Mouse (Mus musculus): ENCODE results near the gene Nadsyn1. TPM values are rescaled to one million over a fixed set of nuclear protein-coding genes. Genes with fewer than 3 reads are reported as not detected.

Gene Nadsyn1
- polyA plus RNA-seq, 1 experiment from 2014 or later, result 9.1 TPM

GRCm38 (mm10) chr7:143783996-143784829 lies 38.4 kb downstream of the Nadsyn1 start, which contains the start of gene Mrgpre:
Gene Mrgpre (minus strand): TSS chr7:143784500.
- Histone ChIP-seq H3K9me3 (replicated peaks; ENCODE audit: control insufficient read depth, low read length) (no peaks in the 10 kb centered on the region), H3K27ac (ENCODE audit: low read length) (peak within 1 kb of the TSS; percentile 81), H3K4me3 (ENCODE audit: low read length) (peak within 1 kb of the TSS; percentile 58), H3K9ac (ENCODE audit: low read length) (peak within 1 kb of the TSS; percentile 71), H3K36me3 (ENCODE audit: control insufficient read depth, insufficient read depth) (no peaks in the 10 kb centered on the region), H3K27me3 (ENCODE audit: control insufficient read depth, insufficient read depth, low read length) (no peaks in the 10 kb centered on the region; the same call in 1 of the 2 replicates), H3K4me2 (ENCODE audit: low read depth, low read length) (peak within 1 kb of the TSS; percentile 77), H3K4me1 (ENCODE audit: control insufficient read depth, insufficient read depth, low read length) (peaks cover 24% of the 10 kb centered on the region)
- ATAC-seq (replicated peaks; ENCODE audit: extremely low read depth, insufficient read depth, low FRiP score), result peak; percentile 80
- WGBS, result under 1% methylated on average over 20 of the region's 21 CpGs

GRCm38 (mm10) chr7:143783378-143783995 lies 39.2 kb downstream of the Nadsyn1 start:
- H3K27me3 ChIP-seq (ENCODE audit: control insufficient read depth, insufficient read depth, low read length), result no peaks in the 10 kb centered on the region
- 21% methylated on average over 6 of the region's 6 CpGs for WGBS
- no peaks in the 10 kb centered on the region for H3K36me3 ChIP-seq (ENCODE audit: control insufficient read depth, insufficient read depth)
- ATAC-seq (replicated peaks; ENCODE audit: extremely low read depth, insufficient read depth, low FRiP score), result peak; percentile 37
- peaks cover 24% of the 10 kb centered on the region for H3K4me1 ChIP-seq (ENCODE audit: control insufficient read depth, insufficient read depth, low read length)
- peak overlapping the region; percentile 71 for H3K9ac ChIP-seq (ENCODE audit: low read length)
- H3K4me3 ChIP-seq (ENCODE audit: low read length), result peak overlapping the region; percentile 58
- H3K4me2 ChIP-seq (ENCODE audit: low read depth, low read length), result peak overlapping the region; percentile 77
- no peaks in the 10 kb centered on the region for H3K9me3 ChIP-seq (replicated peaks; ENCODE audit: control insufficient read depth, low read length)
- H3K27ac ChIP-seq (ENCODE audit: low read length), result peak overlapping the region; percentile 81

- Histone ChIP-seq H3K27me3 (ENCODE audit: control insufficient read depth, insufficient read depth, low read length) (0 out of 2 replicates have a peak, but pooled peaks cover 2% of the 10 kb centered on the region), H3K4me2 (ENCODE audit: low read depth, low read length) (no peak overlapping the region), H3K9me3 (replicated peaks; ENCODE audit: control insufficient read depth, low read length) (no peaks in the 10 kb centered on the region), H3K36me3 (ENCODE audit: control insufficient read depth, insufficient read depth) (no peaks in the 10 kb centered on the region), H3K4me1 (ENCODE audit: control insufficient read depth, insufficient read depth, low read length) (peaks cover 7% of the 10 kb centered on the region; the same call in 1 of the 2 replicates), H3K9ac (ENCODE audit: low read length) (no peak overlapping the region), H3K27ac (ENCODE audit: low read length) (no peak overlapping the region), H3K4me3 (ENCODE audit: low read length) (no peak overlapping the region)
- ATAC-seq (replicated peaks; ENCODE audit: extremely low read depth, insufficient read depth, low FRiP score), result peak; percentile 69
- 6% methylated on average over 2 of the region's 2 CpGs for WGBS
Observed at GRCm38 (mm10) chr7:143777375-143777774, 45.3 kb downstream of the Nadsyn1 start.

GRCm38 (mm10) chr7:143776137-143776536 lies 46.5 kb downstream of the Nadsyn1 start:
- no peak overlapping the region for H3K9ac ChIP-seq (ENCODE audit: low read length)
- 0 out of 2 replicates have a peak, but pooled peaks cover 2% of the 10 kb centered on the region for H3K27me3 ChIP-seq (ENCODE audit: control insufficient read depth, insufficient read depth, low read length)
- H3K4me3 ChIP-seq (ENCODE audit: low read length), result no peak overlapping the region
- peaks cover 7% of the 10 kb centered on the region; the same call in 1 of the 2 replicates for H3K4me1 ChIP-seq (ENCODE audit: control insufficient read depth, insufficient read depth, low read length)
- no peak overlapping the region for H3K4me2 ChIP-seq (ENCODE audit: low read depth, low read length)
- no peaks in the 10 kb centered on the region for H3K36me3 ChIP-seq (ENCODE audit: control insufficient read depth, insufficient read depth)
- no peak overlapping the region for H3K27ac ChIP-seq (ENCODE audit: low read length)
- no peaks in the 10 kb centered on the region for H3K9me3 ChIP-seq (replicated peaks; ENCODE audit: control insufficient read depth, low read length)
- WGBS, result 35% methylated on average over 3 of the region's 3 CpGs
- ATAC-seq (replicated peaks; ENCODE audit: extremely low read depth, insufficient read depth, low FRiP score), result no peak

- Histone ChIP-seq H3K27me3 (ENCODE audit: control insufficient read depth, insufficient read depth, low read length) (peaks cover 17% of the 10 kb centered on the region), H3K4me1 (ENCODE audit: control insufficient read depth, insufficient read depth, low read length) (no peaks in the 10 kb centered on the region), H3K9ac (ENCODE audit: low read length) (no peak overlapping the region), H3K4me2 (ENCODE audit: low read depth, low read length) (no peak overlapping the region), H3K27ac (ENCODE audit: low read length) (no peak overlapping the region), H3K4me3 (ENCODE audit: low read length) (no peak overlapping the region), H3K9me3 (replicated peaks; ENCODE audit: control insufficient read depth, low read length) (no peaks in the 10 kb centered on the region), H3K36me3 (ENCODE audit: control insufficient read depth, insufficient read depth) (no peaks in the 10 kb centered on the region)
- WGBS, result 50% methylated on average over 1 of the region's 1 CpGs
- ATAC-seq (replicated peaks; ENCODE audit: extremely low read depth, insufficient read depth, low FRiP score), result no peak
Observed at GRCm38 (mm10) chr7:143769461-143769860, 53.2 kb downstream of the Nadsyn1 start.

GRCm38 (mm10) chr7:143768267-143768666 lies 54.4 kb downstream of the Nadsyn1 start:
- no peaks in the 10 kb centered on the region for H3K9me3 ChIP-seq (replicated peaks; ENCODE audit: control insufficient read depth, low read length)
- 53% methylated on average over 6 of the region's 6 CpGs for WGBS
- no peak overlapping the region for H3K9ac ChIP-seq (ENCODE audit: low read length)
- no peaks in the 10 kb centered on the region for H3K4me1 ChIP-seq (ENCODE audit: control insufficient read depth, insufficient read depth, low read length)
- peaks cover 21% of the 10 kb centered on the region for H3K27me3 ChIP-seq (ENCODE audit: control insufficient read depth, insufficient read depth, low read length)
- no peaks in the 10 kb centered on the region for H3K36me3 ChIP-seq (ENCODE audit: control insufficient read depth, insufficient read depth)
- ATAC-seq (replicated peaks; ENCODE audit: extremely low read depth, insufficient read depth, low FRiP score), result no peak
- no peak overlapping the region for H3K4me2 ChIP-seq (ENCODE audit: low read depth, low read length)
- no peak overlapping the region for H3K27ac ChIP-seq (ENCODE audit: low read length)
- no peak overlapping the region for H3K4me3 ChIP-seq (ENCODE audit: low read length)

GRCm38 (mm10) chr7:143766893-143767292 lies 55.8 kb downstream of the Nadsyn1 start, which contains the start of gene Mrgprg:
Gene Mrgprg (minus strand): TSS chr7:143766993.
- H3K27me3 ChIP-seq (ENCODE audit: control insufficient read depth, insufficient read depth, low read length), result peaks cover 21% of the 10 kb centered on the region

GRCm38 (mm10) chr7:143764876-143765530 lies 57.6 kb downstream of the Nadsyn1 start:
- no peak overlapping the region for H3K27ac ChIP-seq (ENCODE audit: low read length)
- H3K4me2 ChIP-seq (ENCODE audit: low read depth, low read length), result no peak overlapping the region
- no peaks in the 10 kb centered on the region for H3K36me3 ChIP-seq (ENCODE audit: control insufficient read depth, insufficient read depth)
- H3K9ac ChIP-seq (ENCODE audit: low read length), result no peak overlapping the region
- ATAC-seq (replicated peaks; ENCODE audit: extremely low read depth, insufficient read depth, low FRiP score), result no peak
- H3K4me1 ChIP-seq (ENCODE audit: control insufficient read depth, insufficient read depth, low read length), result no peaks in the 10 kb centered on the region
- H3K4me3 ChIP-seq (ENCODE audit: low read length), result no peak overlapping the region
- no peaks in the 10 kb centered on the region for H3K9me3 ChIP-seq (replicated peaks; ENCODE audit: control insufficient read depth, low read length)
- peaks cover 21% of the 10 kb centered on the region for H3K27me3 ChIP-seq (ENCODE audit: control insufficient read depth, insufficient read depth, low read length)
- 57% methylated on average over 19 of the region's 19 CpGs for WGBS

More at GRCm38 (mm10) chr7:143766893-143767292, 55.8 kb downstream of the Nadsyn1 start, which contains the start of gene Mrgprg:
- no peak within 1 kb of the TSS for H3K4me3 ChIP-seq (ENCODE audit: low read length)
- no peaks in the 10 kb centered on the region for H3K9me3 ChIP-seq (replicated peaks; ENCODE audit: control insufficient read depth, low read length)
- H3K4me2 ChIP-seq (ENCODE audit: low read depth, low read length), result no peak within 1 kb of the TSS
- H3K4me1 ChIP-seq (ENCODE audit: control insufficient read depth, insufficient read depth, low read length), result no peaks in the 10 kb centered on the region
- H3K36me3 ChIP-seq (ENCODE audit: control insufficient read depth, insufficient read depth), result no peaks in the 10 kb centered on the region
- H3K27ac ChIP-seq (ENCODE audit: low read length), result no peak within 1 kb of the TSS
- 48% methylated on average over 6 of the region's 6 CpGs for WGBS
- ATAC-seq (replicated peaks; ENCODE audit: extremely low read depth, insufficient read depth, low FRiP score), result no peak
- no peak within 1 kb of the TSS for H3K9ac ChIP-seq (ENCODE audit: low read length)

Measured in heart, embryonic 16.5 days (tissue).